Mouse (Mus musculus) ZHBTc4 (cell line): ENCODE results near the gene Il9r.
A peak's percentile ranks its signal among the peaks of the same experiment; 100 is the strongest.

Experiments used
- DNase-seq: peaks from one replicate; pipeline ENCODE4 v3.0.0-alpha.2; 2011; ENCODE audit warnings: low read depth, low spot score

The Il9r gene

DNA sequence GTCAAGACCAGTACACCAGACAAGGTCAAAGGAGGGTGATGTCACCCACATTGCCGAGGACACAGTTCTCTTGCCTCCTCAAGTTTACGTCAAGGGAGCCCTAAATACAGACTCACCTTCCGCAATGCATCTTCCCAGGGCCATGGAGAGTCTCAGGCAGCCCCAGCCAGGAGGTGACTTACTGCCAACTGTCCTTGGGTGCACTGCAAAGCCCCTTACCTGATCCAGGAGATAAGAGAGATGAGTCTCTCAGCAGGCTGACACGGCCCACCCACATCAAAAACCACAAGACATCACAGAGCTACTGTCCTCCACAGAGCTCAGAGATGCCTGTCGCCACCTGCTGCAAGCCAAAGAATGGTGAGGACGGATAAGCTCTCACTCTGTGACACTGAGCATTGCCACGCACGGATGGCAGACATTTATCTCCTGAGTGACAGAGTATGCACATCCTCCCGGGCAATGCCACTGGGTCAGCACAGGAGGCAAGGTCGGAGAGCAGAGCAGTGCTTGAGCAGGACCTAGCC is at the start of gene Il9r:
TSS of gene Il9r (minus strand) at position 205 of the 527 bp plus-strand sequence.
- no peak for DNase-seq

DNA sequence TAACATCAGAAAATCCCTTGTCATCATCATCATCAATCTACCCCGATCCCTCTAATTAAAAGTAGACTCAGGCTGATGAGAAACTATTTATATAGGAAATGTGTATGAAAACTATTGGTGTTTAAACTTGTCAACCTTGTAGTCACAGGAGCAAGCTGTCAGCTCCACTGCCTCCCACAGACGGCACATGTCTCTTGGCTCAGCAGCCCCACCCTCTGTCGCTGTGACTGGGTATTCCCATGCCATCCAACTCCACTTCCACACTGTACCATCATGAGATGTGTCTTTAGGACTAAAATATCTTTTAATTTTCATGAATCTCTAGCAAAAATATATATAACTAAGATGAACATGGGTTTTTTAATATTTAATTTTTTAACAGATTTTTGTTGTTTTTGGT is 48.3 kb upstream of the Il9r start:
- DNase-seq, result no peak

DNA sequence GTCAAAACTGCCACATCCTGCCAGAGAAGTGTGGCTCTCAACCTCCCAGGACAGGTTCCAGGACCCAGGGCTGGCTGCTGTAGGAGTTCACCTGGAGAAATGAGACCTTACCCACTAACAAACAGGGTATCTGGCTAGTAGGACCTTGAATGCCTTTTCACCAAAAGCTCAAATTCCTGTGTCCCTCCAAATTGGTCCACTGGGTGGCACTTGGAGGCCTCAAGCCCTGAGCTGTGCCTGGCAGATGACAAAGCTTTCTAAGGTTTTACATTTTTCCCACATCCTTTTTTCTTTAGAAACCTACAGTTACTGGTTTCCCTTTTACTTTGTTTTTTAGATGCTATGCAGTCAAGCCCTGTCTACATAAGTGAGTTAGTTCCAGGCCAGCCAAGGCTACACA is 47.0 kb upstream of the Il9r start:
- no peak for DNase-seq

DNA sequence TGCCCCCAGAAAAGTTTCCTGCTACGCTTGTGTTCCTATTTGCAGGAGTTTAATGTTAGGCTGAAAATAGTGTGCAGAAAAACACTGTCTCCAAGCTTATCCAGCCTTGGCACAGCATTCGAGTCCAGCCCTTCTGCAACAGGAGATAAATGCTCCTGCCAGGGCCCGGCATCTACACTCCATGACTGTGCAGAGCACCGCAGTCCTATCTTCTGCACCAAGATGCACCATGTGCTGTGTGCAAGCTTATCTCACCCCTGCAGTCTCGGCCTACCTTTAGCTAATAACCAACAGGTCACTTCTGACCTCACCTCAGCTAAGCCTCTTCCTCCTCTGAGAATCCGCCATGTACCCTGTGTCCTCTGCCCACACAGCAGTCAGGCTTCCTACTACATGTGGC is 45.5 kb upstream of the Il9r start:
- DNase-seq, result no peak

DNA sequence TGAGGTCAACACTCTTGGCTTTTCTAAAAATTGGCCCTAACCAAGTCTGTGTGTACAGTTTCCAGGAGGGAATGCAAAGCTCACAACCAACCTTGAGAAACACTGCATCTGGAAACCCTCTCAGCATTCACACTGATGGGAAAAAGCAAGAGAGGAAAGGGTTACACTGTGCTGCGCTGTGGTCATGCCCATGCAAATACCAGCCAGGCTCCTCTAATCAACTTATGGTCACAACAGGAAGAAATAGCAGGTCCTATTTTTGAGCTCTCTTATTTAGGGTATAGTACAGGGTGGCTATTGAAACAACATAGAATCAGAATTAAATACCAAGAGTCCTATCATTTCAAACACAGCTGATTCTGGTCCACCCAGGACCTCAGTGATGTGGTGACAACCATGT is 44.5 kb upstream of the Il9r start:
- no peak for DNase-seq

DNA sequence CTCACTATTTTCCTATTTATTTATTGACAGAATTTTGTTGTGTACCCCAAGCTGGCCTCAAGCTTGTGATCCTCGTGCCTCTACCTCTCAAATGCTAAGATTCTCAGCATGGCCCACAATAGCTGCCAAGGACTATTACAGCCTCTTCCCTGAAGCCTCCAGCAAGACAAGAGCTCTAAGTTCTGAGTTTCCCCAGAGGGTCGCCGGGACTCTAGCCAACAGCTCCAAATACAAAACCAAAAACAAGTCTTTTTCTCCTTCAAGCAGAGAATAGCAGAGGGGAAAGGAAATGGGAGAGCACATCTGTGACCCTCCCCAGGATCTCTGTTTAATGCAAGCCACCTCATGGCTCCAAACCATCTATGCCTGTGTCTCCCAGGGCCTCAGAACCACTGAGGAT is 44.0 kb upstream of the Il9r start:
- DNase-seq, result no peak

DNA sequence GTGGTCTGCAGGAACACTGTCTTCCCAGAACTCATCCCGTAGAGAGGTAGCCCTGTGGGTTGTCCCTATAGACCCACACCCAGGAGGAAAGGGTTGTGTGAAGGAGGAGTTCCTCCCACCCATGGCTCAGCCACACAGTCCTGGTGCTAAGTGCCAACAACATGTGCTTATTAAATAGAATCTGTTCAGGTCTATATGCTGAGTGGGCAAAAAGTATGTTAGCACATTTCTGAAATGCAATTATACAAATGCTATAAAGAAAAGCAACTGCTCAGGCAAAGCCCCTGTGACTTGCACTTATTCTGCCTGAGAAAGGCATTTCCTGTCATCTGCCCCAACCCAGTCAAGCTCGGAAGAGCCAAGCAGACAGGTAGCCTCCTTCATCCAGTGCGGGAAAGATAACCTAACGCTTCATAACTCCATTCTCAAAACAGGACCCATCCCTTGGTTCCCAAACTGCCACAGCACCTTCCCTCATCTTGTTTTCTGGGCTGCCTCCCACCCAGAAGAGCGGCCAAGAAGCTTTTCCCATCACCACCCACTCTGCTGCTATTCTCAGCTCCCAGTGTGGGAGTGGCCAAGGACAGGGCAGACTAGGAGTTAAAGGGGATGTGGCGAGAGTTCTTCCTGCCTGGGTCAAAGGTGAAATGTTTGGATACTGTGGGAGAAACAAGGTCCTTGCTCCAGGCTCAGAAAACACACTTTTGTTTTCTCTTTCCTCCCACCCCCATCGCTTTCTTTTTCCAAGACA is 43.3 kb upstream of the Il9r start:
- peak; percentile 63 for DNase-seq

DNA sequence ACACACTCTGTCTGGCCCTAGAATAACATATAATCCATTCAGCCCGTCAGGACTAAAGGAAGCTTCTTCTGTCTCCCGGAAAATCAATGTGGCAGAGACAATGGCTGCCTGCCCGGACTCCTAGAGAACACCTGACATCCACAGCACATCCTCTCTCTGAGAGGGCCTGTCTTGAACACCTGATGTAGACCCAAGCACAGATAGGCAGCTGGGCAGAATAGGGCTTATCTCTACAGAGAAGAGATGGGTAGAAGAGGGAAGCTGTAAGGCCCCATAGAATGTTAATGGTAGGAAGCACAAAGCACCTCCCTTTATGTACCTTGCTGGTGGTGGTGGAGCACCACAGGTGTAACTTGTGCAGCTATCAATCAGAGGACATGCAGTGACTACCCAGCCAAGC is 42.1 kb upstream of the Il9r start:
- no peak for DNase-seq

DNA sequence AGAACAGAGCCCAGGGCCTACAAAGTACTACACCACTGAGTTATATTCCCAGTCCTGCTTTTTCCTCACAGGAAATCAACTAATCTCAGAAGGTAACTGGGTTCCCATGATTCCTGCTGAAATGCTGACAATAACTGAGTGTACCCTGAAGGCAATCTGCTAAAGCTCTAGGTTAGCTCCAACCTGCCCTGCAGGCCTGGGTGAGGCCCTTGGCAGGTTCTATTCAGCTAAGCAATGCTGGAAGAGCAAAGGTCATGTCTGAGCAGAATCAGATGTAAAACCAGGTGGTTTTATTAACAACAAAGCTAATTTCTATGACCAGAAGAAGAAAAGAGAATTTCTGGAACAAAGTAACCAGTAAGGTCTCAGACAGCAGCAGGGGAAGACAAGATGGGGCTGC is 41.3 kb upstream of the Il9r start:
- DNase-seq, result no peak

DNA sequence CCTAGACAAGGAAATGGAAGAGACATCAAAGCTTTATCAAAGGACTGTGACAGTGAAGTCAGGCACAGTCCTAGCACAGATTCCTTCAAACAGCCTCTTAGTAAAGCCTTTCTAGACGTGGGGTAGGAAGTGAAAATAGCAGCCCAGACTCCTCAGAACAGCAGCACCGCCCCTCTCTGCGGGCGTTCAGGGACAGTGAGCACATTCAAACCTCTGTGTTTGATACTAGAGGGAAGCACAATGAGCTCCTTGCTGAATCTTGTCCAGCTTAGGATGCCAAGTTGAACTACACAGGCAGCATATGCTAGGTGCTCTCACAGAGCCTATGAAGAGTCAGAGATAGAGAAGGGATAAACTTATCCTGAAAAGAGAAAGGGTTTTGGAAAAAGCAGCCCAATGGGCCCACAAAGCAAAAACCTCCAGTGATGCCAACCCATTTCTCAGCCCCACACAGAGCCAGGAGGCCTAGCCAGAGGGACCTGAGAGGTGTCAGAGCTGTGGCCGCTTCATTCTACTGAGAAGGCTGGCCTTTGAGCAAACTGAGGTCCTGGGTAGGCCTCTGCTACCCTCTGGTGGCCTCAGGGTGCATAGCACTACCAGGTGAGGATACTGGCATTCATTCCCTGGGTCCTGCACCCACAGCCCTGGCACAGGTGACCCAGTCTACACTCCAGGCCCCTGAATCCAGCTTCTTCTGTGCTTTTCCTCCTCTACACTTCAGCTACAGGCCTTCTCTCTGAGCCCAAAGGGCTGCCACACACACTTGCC is 38.2 kb upstream of the Il9r start:
- peak; percentile 72 for DNase-seq

DNA sequence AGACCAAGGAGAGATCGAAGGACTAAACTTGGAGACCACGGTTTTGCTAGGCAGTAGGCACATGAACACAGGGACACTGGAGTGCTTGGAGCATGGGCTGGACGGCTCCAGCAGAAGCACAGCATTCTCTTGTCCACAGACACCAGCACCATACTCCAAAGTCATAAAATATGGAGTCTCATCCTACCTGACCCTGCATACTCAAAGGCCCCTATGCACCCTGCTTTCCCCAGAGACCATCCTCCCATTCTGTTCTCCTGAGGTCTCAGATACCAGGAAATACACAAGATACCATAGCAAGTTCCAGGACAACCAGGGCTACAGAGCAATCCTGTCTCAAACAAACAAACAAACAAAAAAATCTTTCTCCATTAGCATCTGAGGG is 37.3 kb upstream of the Il9r start:
- no peak for DNase-seq

DNA sequence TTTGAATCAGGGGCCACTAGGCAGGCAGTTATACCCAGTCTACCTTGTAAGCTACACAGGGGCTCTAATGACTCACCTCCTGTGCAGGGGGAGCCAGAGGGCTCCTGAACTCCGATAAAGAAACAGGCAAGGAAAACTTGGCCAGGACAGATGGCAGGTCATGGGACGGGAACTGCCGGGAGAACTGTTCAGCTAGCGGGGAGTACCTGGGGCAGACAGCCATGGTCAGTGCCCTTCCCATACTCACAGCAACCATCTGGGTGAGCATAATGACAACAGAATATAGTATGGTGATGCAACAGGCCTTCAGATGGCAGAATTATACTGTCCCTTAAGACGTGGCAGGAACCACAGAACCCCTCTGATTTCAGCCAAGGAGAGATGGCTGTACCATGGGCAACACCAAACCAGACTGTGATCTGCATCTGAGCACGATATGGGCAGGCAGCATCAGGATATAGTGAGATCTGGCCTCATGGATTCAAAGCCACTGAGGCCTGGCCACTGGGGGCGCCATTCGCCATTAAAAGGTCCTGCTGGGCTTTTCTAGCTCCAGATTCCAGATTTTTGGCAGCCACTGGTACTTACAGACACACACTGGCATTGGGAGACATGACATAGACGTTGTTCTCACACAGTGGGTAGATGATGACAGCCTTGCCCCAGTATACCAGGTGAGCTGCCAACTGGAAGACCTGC is 36.8 kb upstream of the Il9r start:
- peak; percentile 67 for DNase-seq

DNA sequence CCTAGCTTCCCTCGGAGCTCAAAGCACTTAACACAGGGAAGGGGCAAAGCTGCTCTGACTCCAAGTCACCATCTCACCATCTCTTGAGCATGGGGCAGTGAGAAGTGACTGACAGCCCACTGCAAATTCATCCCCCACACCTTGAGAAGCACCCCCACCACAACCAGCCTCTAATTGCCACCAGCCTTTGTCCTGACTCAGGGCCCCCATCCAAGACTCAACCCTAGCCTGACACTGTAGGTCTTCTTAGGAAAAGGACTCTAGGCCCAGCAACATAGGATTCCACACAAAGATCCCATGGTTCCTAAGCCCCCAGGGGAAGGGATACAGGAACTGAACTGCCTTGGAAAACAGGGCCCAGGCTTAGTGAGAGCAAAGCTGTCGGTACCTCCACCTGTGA is 36.1 kb upstream of the Il9r start:
- no peak for DNase-seq

DNA sequence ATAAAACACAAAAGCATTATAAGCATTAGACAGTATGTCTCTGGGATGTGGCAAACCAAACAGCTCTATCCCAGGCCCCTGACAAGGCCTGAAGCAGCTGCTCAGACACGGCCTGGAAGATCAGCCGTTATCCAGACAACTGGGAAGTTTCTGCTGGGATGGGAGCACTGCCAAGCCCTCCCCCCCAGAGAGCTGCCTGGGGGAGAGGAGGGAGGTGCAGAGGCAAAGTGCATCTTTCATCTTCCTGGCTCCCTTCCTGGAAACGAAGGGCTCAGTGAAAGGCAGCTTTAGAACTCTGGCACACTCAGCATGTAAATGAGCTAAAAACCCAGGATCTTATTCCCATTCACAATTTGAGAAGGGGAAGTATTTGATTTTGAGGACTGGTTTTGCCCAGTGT is 35.6 kb upstream of the Il9r start:
- DNase-seq, result no peak

DNA sequence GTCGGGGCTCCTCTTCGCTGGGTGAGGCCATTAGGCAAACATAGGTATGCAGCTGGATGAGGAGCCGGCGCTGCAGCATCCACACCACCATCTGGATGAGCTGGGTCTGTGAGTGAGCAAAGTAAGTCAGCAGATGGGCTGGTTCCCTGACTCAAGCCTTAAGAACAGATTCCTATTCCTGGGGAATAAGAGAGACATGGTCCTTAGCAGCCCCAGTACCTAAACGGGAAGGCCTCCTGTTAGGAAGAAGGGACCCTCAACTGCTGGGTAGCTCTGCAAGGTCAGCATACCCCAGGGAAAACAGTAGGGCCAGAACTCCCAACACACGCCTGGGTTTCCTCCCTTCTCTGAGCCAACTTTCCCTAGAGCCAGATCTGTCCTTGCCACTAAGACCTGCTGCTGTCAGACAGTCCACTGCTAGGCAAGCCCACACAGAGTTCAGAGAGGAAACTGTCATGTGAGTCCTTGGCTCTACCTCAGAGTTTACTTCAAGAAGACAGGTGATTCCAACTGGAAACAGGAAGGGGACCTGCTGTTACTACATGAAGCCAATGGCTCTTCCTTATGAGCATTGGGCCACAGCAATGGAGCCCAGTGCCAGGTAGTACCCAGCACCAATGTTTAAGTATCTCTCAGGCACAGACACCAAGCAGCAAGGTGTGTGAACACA is 34.9 kb upstream of the Il9r start:
- no peak for DNase-seq

DNA sequence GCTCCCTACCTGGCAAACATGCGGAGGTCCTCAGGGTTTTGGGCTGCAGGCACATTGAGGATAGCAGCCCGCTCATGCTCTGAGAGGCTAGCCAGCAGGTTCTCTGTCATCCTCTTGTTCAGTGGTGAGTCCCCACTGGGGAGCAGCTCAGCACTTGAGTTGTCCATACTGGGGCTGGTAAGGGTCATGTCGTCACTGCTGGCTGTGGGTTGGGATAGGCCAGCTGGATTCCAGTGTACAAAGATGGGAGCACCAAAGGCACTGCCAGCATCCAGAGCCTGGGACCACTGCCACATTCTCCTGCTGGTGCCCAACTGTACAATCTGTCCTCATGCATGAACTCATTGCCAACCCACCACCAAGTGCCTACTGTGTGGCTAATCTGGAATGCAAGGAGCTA is 33.8 kb upstream of the Il9r start:
- no peak for DNase-seq

DNA sequence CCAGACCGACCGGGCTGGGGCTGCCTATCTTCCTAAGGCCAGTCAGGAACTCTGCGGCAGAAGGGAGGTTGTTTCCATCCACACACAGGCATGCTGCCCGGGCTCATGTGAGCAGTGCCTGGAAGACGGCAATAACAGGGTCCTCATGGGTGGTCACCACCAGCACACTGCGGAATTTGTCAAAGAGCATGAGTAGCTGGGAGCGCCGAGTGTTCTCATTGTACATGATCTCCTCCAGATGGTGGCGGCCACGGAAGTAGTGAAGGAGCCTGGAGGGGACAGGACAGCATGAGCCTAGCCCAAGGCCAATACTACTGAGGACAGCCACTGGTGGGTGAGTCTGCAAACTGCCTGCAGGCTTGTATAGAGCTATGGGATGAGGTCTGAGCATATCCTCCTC is 32.8 kb upstream of the Il9r start:
- DNase-seq, result no peak

DNA sequence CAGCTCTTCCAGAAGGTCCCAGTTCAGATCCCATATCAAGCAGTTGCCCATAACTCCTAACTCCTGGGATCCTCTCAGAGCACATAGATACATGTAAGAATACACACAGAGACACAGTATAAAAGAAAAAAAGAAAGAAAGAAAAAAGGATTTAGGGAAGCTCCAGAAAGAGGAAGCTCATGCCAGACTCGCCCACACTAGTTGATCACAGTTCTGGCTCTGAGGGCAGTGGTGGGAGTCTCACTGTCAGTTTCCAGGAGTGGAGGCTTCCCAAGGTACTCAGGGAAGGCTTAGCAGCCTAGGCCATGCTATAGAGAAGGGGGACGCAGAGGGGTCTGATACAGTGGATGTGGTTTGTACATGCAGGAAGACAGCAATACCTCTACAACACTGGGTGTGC is 31.0 kb upstream of the Il9r start:
- DNase-seq, result no peak

DNA sequence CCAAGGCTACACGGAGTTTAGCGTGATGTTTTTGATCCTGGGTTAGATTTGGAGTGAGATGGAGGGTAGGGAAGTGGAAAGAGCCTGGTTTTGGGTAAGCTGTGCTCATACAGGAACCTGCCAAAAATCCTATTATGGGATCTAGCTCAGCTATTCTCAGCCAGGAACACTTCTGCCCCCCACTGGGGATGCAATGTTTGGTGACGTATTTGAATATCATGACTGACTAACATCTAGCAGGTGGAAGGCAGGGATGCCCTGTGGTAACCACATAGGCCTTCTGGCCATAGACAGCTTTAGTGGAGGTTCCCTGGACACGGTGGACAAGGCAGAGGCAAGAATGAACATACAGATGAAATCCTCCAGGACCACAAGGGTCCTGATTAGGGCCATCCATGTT is 30.1 kb upstream of the Il9r start:
- DNase-seq, result no peak

DNA sequence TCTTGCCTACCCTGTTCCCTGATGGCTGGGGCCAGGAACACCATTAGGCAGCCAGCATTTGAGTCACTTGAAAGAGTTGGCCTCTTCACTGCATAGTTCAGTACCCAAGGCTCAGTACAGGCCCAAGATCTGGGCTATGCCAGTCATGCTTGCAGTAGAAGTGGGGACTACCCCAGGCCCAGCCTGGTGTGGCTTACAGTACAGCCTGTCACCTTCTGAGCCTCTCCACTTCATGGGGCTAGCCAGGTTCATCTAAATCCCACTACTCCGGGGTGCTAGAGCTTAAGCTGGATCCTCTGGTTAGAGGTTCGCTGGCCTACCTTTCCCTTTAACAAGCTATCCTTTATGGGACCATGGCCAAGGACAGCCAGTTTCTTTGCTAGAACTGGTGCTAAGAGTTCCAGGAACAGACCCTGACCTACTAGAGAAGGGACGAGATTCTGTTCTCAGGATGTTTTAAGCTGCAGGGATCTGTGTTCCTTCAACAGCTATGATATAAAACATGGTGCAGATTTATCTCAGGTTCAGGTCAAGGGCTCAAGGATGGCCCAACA is 28.3 kb upstream of the Il9r start:
- no peak for DNase-seq

DNA sequence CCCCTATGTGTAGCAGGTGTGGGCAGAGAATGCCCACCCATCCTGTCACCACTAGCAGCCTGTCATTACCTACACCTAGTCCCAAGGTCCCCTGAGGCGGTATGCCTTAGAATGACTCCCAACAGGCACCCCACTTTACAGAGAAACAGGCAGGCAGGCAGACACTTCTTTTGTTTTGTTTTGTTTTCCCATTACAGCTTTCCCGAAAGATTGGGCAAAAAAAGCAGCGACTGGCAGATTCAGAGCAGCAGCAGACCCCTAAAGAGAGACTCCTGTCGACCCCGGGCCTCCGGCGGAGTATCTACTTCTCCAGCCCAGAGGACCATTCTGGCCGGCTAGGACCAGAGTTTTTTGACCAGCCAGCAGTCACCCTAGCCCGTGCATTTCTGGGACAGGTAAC is 27.5 kb upstream of the Il9r start:
- no peak for DNase-seq

DNA sequence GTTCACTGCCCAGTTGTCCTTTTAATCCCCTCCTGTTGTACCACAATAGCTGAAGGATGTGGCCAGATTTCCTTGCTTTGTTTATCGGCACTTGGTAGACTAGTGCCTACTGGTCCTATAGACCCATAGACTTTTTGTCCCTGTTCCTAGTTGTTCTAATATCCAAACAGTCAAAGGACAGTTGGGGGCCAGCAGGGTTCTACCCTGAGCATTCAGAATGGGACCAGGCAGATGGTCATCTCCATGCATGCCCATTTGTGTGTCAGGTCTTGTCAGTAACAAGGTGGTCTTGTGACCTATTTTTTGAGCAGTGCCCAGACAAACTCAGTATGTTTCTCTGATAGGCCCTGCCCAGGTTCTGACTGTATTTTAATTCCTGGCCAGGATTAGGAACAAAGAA is 27.0 kb upstream of the Il9r start:
- no peak for DNase-seq
